Mouse (Mus musculus): ENCODE measurements at regions not wholly inside any gene's neighbourhood (a gene's known extent, or its start where the extent isn't known, plus 50 kb on each side); places are given as distances from the start of the nearest gene placed in this dataset.

GRCm38 (mm10) chr9:91089348-91089747, 272.9 kb upstream of the Zic4 start:
- no peak for TF ChIP-seq CTCF (IDR thresholded peaks at IDR 0.05; ENCODE audit: borderline replicate concordance, insufficient read depth, low read length)
- no peak for TF ChIP-seq POLR2A (IDR thresholded peaks at IDR 0.05; ENCODE audit: low read depth, low read length)

Measured in embryonic fibroblast, embryonic 13.5 days (primary cell).